Mouse (Mus musculus) right cerebral cortex, postnatal 25 days (tissue): ENCODE results near the gene Mlkl.
"Not testable (repeated sequence)": the region's sequence is repeated elsewhere in the genome, so short reads cannot be mapped to it uniquely, and the experiment has no call there.

Source experiments
- DNase-seq: peaks from one replicate; pipeline ENCODE4 v3.0.0; 2022

Mlkl gene

GRCm38 (mm10) chr8:111337890-111338347 lies at the start of gene Mlkl:
Gene Mlkl (minus strand): TSS chr8:111338177.
- DNase-seq, result no peak

GRCm38 (mm10) chr8:111385915-111386314 lies 47.9 kb upstream of the Mlkl start:
- no peak for DNase-seq

GRCm38 (mm10) chr8:111384628-111385027 lies 46.7 kb upstream of the Mlkl start:
- DNase-seq, result no peak

- DNase-seq, result no peak
Observed at GRCm38 (mm10) chr8:111375192-111375591, 37.2 kb upstream of the Mlkl start.

- DNase-seq, result no peak
Observed at GRCm38 (mm10) chr8:111369711-111370110, 31.7 kb upstream of the Mlkl start.

GRCm38 (mm10) chr8:111367350-111367749 lies 29.4 kb upstream of the Mlkl start:
- no peak for DNase-seq

- no peak for DNase-seq
Observed at GRCm38 (mm10) chr8:111366610-111367234, 28.7 kb upstream of the Mlkl start.

- DNase-seq, result no peak
Observed at GRCm38 (mm10) chr8:111363489-111363888, 25.5 kb upstream of the Mlkl start.

- DNase-seq, result no peak
Observed at GRCm38 (mm10) chr8:111360579-111361209, 22.7 kb upstream of the Mlkl start.

- no peak for DNase-seq
Observed at GRCm38 (mm10) chr8:111359936-111360335, 22.0 kb upstream of the Mlkl start.

GRCm38 (mm10) chr8:111358905-111359304 lies 20.9 kb upstream of the Mlkl start:
- DNase-seq, result no peak

- no peak for DNase-seq
Observed at GRCm38 (mm10) chr8:111357433-111357832, 19.5 kb upstream of the Mlkl start.

- DNase-seq, result no peak
Observed at GRCm38 (mm10) chr8:111353497-111353896, 15.5 kb upstream of the Mlkl start.

GRCm38 (mm10) chr8:111352289-111352688 lies 14.3 kb upstream of the Mlkl start:
- DNase-seq, result no peak

GRCm38 (mm10) chr8:111350577-111350976 lies 12.6 kb upstream of the Mlkl start:
- no peak for DNase-seq

- peak; percentile 74 for DNase-seq
Observed at GRCm38 (mm10) chr8:111343225-111343624, 5.2 kb upstream of the Mlkl start.

GRCm38 (mm10) chr8:111340186-111340585 lies 2.2 kb upstream of the Mlkl start:
- no peak for DNase-seq

- DNase-seq, result no peak
Observed at GRCm38 (mm10) chr8:111338370-111339208, 612 bp upstream of the Mlkl start.

GRCm38 (mm10) chr8:111337311-111337889 lies 577 bp downstream of the Mlkl start:
- DNase-seq, result no peak

- DNase-seq, result no peak
Observed at GRCm38 (mm10) chr8:111336692-111337091, 1.3 kb downstream of the Mlkl start.

- no peak for DNase-seq
Observed at GRCm38 (mm10) chr8:111325222-111325790, 12.7 kb downstream of the Mlkl start.

- no peak for DNase-seq
Observed at GRCm38 (mm10) chr8:111314729-111315128, 23.2 kb downstream of the Mlkl start.

- not testable (repeated sequence) for DNase-seq
Observed at GRCm38 (mm10) chr8:111313961-111314360, 24.0 kb downstream of the Mlkl start.
